25 mouse cellular contexts compared by ENCODE assay signal in genomic region chr12:74477619-74478018, GRCm38 (mm10).
DNase-seq lines count a peak whose midpoint lies in the region; ATAC-seq lines count a peak whose summit lies in the region.
"Had no signal": no experiment of that assay in that cellular context is flagged by ENCODE, and none has a peak within 500 bp of the region (broad histone marks: within the 10 kb centered on the region; RNA-seq: fewer than 3 reads in every experiment).

No protein-coding gene starts in this region.

- no peaks in the 10 kb centered on the region for H3K27me3 ChIP-seq in limb, embryonic 15.5 days
- H3K27me3 ChIP-seq: hindbrain, embryonic 12.5 days; megakaryocyte, embryonic 14.5 days; neural tube, embryonic 13.5 days; Patski had no signal

- H3K4me3 ChIP-seq in limb, embryonic 15.5 days: no peak overlapping the region
- H3K4me3 ChIP-seq: hindbrain, embryonic 12.5 days; megakaryocyte, embryonic 14.5 days; neural tube, embryonic 13.5 days had no signal

- H3K4me2 ChIP-seq in limb, embryonic 15.5 days: no peak overlapping the region
- H3K4me2 ChIP-seq: heart, embryonic 11.5 days; hindbrain, embryonic 12.5 days; liver, embryonic 11.5 days; neural tube, embryonic 13.5 days had no signal

- no peaks in the 10 kb centered on the region for H3K36me3 ChIP-seq in limb, embryonic 15.5 days
- H3K36me3 ChIP-seq: hindbrain, embryonic 12.5 days; neural tube, embryonic 13.5 days had no signal

- 0 out of 2 replicates have a peak overlapping the region, but pooled peaks have one; percentile 6 for H3K27ac ChIP-seq in limb, embryonic 15.5 days
- H3K27ac ChIP-seq: hindbrain, embryonic 12.5 days; neural tube, embryonic 13.5 days had no signal

- 44% methylated on average over 2 of the region's 2 CpGs for WGBS in limb, embryonic 15.5 days

- no peaks in the 10 kb centered on the region for H3K9me3 ChIP-seq in limb, embryonic 15.5 days
- H3K9me3 ChIP-seq: hindbrain, embryonic 12.5 days; neural tube, embryonic 13.5 days had no signal

- peak; percentile 4 for DNase-seq in left cerebral cortex, adult 11 months (ENCODE audit: low spot score)
- DNase-seq in left cerebral cortex, adult 18-20 months (ENCODE audit: low spot score in 2 of 2): no peak
- DNase-seq in 3T3-L1 (ENCODE audit: low read depth, low spot score): peak; percentile 33
- DNase-seq in NIH3T3 (ENCODE audit: low read depth): peak; percentile 12
- no peak for DNase-seq in heart, adult 11 months
- no peak for DNase-seq in kidney, postnatal 14 days
- DNase-seq: adrenal gland, postnatal 10 days; cerebellum, adult 11 months; cerebellum, postnatal 14 days; heart, postnatal 10 days; kidney, adult 9 months; kidney, postnatal 4 days; layer of hippocampus, adult 9-11 months; lung, adult 18-20 months; midbrain, embryonic 14.5 days; thymus, postnatal 25 days had no signal

- no peak for ATAC-seq in limb, embryonic 15.5 days (ENCODE audit: insufficient number of reproducible peaks, low FRiP score, low TSS enrichment, low read depth)
- ATAC-seq: activated CD4-positive, CD25-positive, alpha-beta regulatory T cell, adult 4 months; forebrain, embryonic 14.5 days; Patski had no signal

- H3K9ac ChIP-seq in limb, embryonic 15.5 days: no peak overlapping the region
- H3K9ac ChIP-seq: hindbrain, embryonic 12.5 days; neural tube, embryonic 13.5 days had no signal

- H3K4me1 ChIP-seq in limb, embryonic 15.5 days: peaks cover 7% of the 10 kb centered on the region; the same call in 1 of the 2 replicates
- H3K4me1 ChIP-seq: hindbrain, embryonic 12.5 days; megakaryocyte, embryonic 14.5 days; neural tube, embryonic 13.5 days had no signal

Comparison
In these comparisons a context has a peak if more than half of its experiments do, and no peak if none do; other contexts are left out.
1. DNase-seq: peak in left cerebral cortex, adult 11 months (single experiment), 3T3-L1 (single experiment) and NIH3T3 (single experiment); none in left cerebral cortex, adult 18-20 months (0 of 2), heart, adult 11 months (single experiment) and kidney, postnatal 14 days (single experiment).